Mouse (Mus musculus) left cerebral cortex, postnatal 14 days (tissue): ENCODE results near the gene Nr3c2. TPM values are rescaled to one million over a fixed set of nuclear protein-coding genes. Genes with fewer than 3 reads are reported as not detected.

Experiments
- DNase-seq, 2 experiments: peaks; one replicate each; pipeline ENCODE4 v3.0.0; 2021 to 2022; ENCODE audit warnings: low spot score in 2 of 2, mixed read lengths in 1 of 2
- intact Hi-C: fragments of 180-260 bp; cut with DNase I; formaldehyde crosslinking; loops from one replicate; pipeline ENCODE4 v1.15.1; 2025
- total RNA-seq, 2 experiments: library from RNA; stranded (reverse); gene quantifications; 2 replicates each; pipeline ENCODE4 v1.2.3; 2021

Gene Nr3c2
- total RNA-seq, 2 experiments from 2014 or later: 26.8 to 29.3 TPM

- intact Hi-C loops: no loop called here
- no peak for DNase-seq
These were observed 147.0 kb downstream of the Nr3c2 start for GRCm38 (mm10) chr8:77046217-77046616.

GRCm38 (mm10) chr8:77046731-77047130 lies 147.5 kb downstream of the Nr3c2 start:
- DNase-seq: no peak
- intact Hi-C loops: no loop called here

GRCm38 (mm10) chr8:77051399-77052275 lies 152.4 kb downstream of the Nr3c2 start:
- peak in 1 of 2 experiments; percentile 38 for DNase-seq
- intact Hi-C loops: no loop called here

GRCm38 (mm10) chr8:77055492-77056021 lies 156.3 kb downstream of the Nr3c2 start:
- intact Hi-C loops: no loop called here
- no peak for DNase-seq

GRCm38 (mm10) chr8:77056853-77057252 lies 157.6 kb downstream of the Nr3c2 start:
- intact Hi-C loops: no loop called here
- no peak for DNase-seq

GRCm38 (mm10) chr8:77082687-77083086 lies 183.4 kb downstream of the Nr3c2 start:
- intact Hi-C loops: no loop called here
- no peak for DNase-seq

GRCm38 (mm10) chr8:77086036-77086435 lies 186.8 kb downstream of the Nr3c2 start:
- DNase-seq: peak; percentile 9 to 49
- intact Hi-C loops: no loop called here

- intact Hi-C loops: no loop called here
- no peak for DNase-seq
These were observed 197.5 kb downstream of the Nr3c2 start for GRCm38 (mm10) chr8:77096721-77097120.

GRCm38 (mm10) chr8:77098101-77098500 lies 198.9 kb downstream of the Nr3c2 start:
- no peak for DNase-seq
- intact Hi-C loops: no loop called here

GRCm38 (mm10) chr8:77100370-77100769 lies 201.1 kb downstream of the Nr3c2 start:
- intact Hi-C loops: no loop called here
- no peak for DNase-seq

- no peak for DNase-seq
- intact Hi-C loops: no loop called here
These were observed 203.6 kb downstream of the Nr3c2 start for GRCm38 (mm10) chr8:77102879-77103278.

- DNase-seq: no peak
- intact Hi-C loops: no loop called here
These were observed 213.5 kb downstream of the Nr3c2 start for GRCm38 (mm10) chr8:77112719-77113118.

GRCm38 (mm10) chr8:77114769-77115168 lies 215.5 kb downstream of the Nr3c2 start:
- intact Hi-C loops: no loop called here
- DNase-seq: peak in 1 of 2 experiments; percentile 6

GRCm38 (mm10) chr8:77116419-77117079 lies 217.3 kb downstream of the Nr3c2 start:
- DNase-seq: no peak
- intact Hi-C loops: no loop called here

- intact Hi-C loops: no loop called here
- DNase-seq: no peak
These were observed 221.7 kb downstream of the Nr3c2 start for GRCm38 (mm10) chr8:77120810-77121570.

- intact Hi-C loops: no loop called here
- DNase-seq: no peak
These were observed 222.3 kb downstream of the Nr3c2 start for GRCm38 (mm10) chr8:77121571-77121890.

GRCm38 (mm10) chr8:77122300-77122699 lies 223.1 kb downstream of the Nr3c2 start:
- intact Hi-C loops: no loop called here
- no peak for DNase-seq

GRCm38 (mm10) chr8:77125777-77126176 lies 226.5 kb downstream of the Nr3c2 start:
- intact Hi-C loops: no loop called here

GRCm38 (mm10) chr8:77128006-77128405 lies 228.8 kb downstream of the Nr3c2 start:
- no peak for DNase-seq
- intact Hi-C loops: no loop called here

More at GRCm38 (mm10) chr8:77125777-77126176, 226.5 kb downstream of the Nr3c2 start:
- DNase-seq: no peak
